Mouse (Mus musculus) ES-Bruce4 (cell line): ENCODE measurements at regions not wholly inside any gene's neighbourhood (a gene's known extent, or its start where the extent isn't known, plus 50 kb on each side); places are given as distances from the start of the nearest gene placed in this dataset.

Experiments
- H3K27ac ChIP-seq: 2 replicates; pipeline ENCODE4 v1.5.1; 2012; ENCODE audit warnings: low read length, inconsistent platforms; ENCODE audit not compliant: insufficient read depth
- H3K27me3 ChIP-seq: 2 replicates; pipeline ENCODE4 v1.6.1; 2012; ENCODE audit warnings: mild to moderate bottlenecking, low read length, inconsistent platforms; ENCODE audit not compliant: control insufficient read depth, poor library complexity, insufficient read depth, severe bottlenecking
- H3K36me3 ChIP-seq: 2 replicates; pipeline ENCODE4 v1.6.1; 2012; ENCODE audit warnings: inconsistent platforms, mild to moderate bottlenecking, low read length, moderate library complexity; ENCODE audit not compliant: control insufficient read depth, poor library complexity, insufficient read depth, severe bottlenecking
- H3K4me1 ChIP-seq: one replicate; pipeline ENCODE4 v1.8.1; 2011; ENCODE audit warnings: low read length; ENCODE audit not compliant: control insufficient read depth, insufficient read depth
- H3K4me3 ChIP-seq: 2 replicates; pipeline ENCODE4 v1.5.1; 2011; ENCODE audit warnings: low read depth, mild to moderate bottlenecking, low read length
- H3K9ac ChIP-seq: 2 replicates; pipeline ENCODE4 v1.6.1; 2012; ENCODE audit warnings: low read depth, mild to moderate bottlenecking, inconsistent platforms; ENCODE audit not compliant: poor library complexity, severe bottlenecking
- H3K9me3 ChIP-seq: replicated peaks from 2 replicates; pipeline ENCODE4 v1.6.1; 2012; ENCODE audit warnings: mild to moderate bottlenecking, low read length, inconsistent platforms; ENCODE audit not compliant: control insufficient read depth, poor library complexity, insufficient read depth, severe bottlenecking
- CTCF ChIP-seq: IDR thresholded peaks from one replicate; pipeline ENCODE4 v1.8.1; 2011; ENCODE audit warnings: low read depth, low read length
- EP300 ChIP-seq: IDR thresholded peaks from 2 replicates; pipeline ENCODE4 v1.6.1; 2011; ENCODE audit warnings: low read depth, low read length; ENCODE audit not compliant: insufficient read depth
- POLR2A ChIP-seq: IDR thresholded peaks from one replicate; pipeline ENCODE4 v1.8.1; 2011; ENCODE audit warnings: low read length; ENCODE audit not compliant: insufficient read depth

- TF ChIP-seq CTCF (no peak), EP300 (no peak), POLR2A (no peak)
- H3K36me3 ChIP-seq: no peaks in the 10 kb centered on the region
- H3K9me3 ChIP-seq: no peaks in the 10 kb centered on the region
- no peak overlapping the region for H3K9ac ChIP-seq
- H3K4me1 ChIP-seq: no peaks in the 10 kb centered on the region
- no peak overlapping the region for H3K27ac ChIP-seq
- no peak overlapping the region for H3K4me3 ChIP-seq
- no peaks in the 10 kb centered on the region for H3K27me3 ChIP-seq
Observed at GRCm38 (mm10) chr2:123409075-123409474, 644.0 kb downstream of the Sqor start.

GRCm38 (mm10) chr2:123458034-123458677 is 631.6 kb upstream of the Sema6d start:
- Histone ChIP-seq H3K9ac (no peak overlapping the region), H3K4me3 (no peak overlapping the region), H3K27me3 (no peaks in the 10 kb centered on the region), H3K4me1 (no peaks in the 10 kb centered on the region), H3K9me3 (no peaks in the 10 kb centered on the region), H3K27ac (no peak overlapping the region), H3K36me3 (no peaks in the 10 kb centered on the region)
- TF ChIP-seq CTCF (no peak), POLR2A (no peak), EP300 (no peak)

GRCm38 (mm10) chr2:123473840-123474239 is 615.9 kb upstream of the Sema6d start:
- H3K9ac ChIP-seq: no peak overlapping the region
- H3K4me3 ChIP-seq: no peak overlapping the region
- H3K27me3 ChIP-seq: no peaks in the 10 kb centered on the region
- H3K9me3 ChIP-seq: no peaks in the 10 kb centered on the region
- no peaks in the 10 kb centered on the region for H3K36me3 ChIP-seq
- no peaks in the 10 kb centered on the region for H3K4me1 ChIP-seq
- TF ChIP-seq CTCF (no peak), EP300 (no peak), POLR2A (no peak)
- no peak overlapping the region for H3K27ac ChIP-seq

GRCm38 (mm10) chr2:123486681-123487080 is 603.1 kb upstream of the Sema6d start:
- Histone ChIP-seq H3K27ac (no peak overlapping the region), H3K9ac (no peak overlapping the region), H3K4me1 (no peaks in the 10 kb centered on the region), H3K9me3 (no peaks in the 10 kb centered on the region), H3K27me3 (no peaks in the 10 kb centered on the region), H3K4me3 (no peak overlapping the region), H3K36me3 (no peaks in the 10 kb centered on the region)
- TF ChIP-seq POLR2A: no peak

GRCm38 (mm10) chr2:123506162-123506561 is 583.6 kb upstream of the Sema6d start:
- H3K4me1 ChIP-seq: no peaks in the 10 kb centered on the region
- TF ChIP-seq EP300 (no peak), POLR2A (no peak), CTCF (no peak)
- H3K9ac ChIP-seq: no peak overlapping the region
- peaks cover 5% of the 10 kb centered on the region for H3K9me3 ChIP-seq
- H3K36me3 ChIP-seq: no peaks in the 10 kb centered on the region
- H3K4me3 ChIP-seq: no peak overlapping the region
- H3K27me3 ChIP-seq: no peaks in the 10 kb centered on the region
- H3K27ac ChIP-seq: no peak overlapping the region

GRCm38 (mm10) chr2:123507095-123507494 is 582.7 kb upstream of the Sema6d start:
- H3K27me3 ChIP-seq: no peaks in the 10 kb centered on the region
- H3K9me3 ChIP-seq: peaks cover 13% of the 10 kb centered on the region
- H3K9ac ChIP-seq: no peak overlapping the region
- no peak overlapping the region for H3K4me3 ChIP-seq
- H3K36me3 ChIP-seq: no peaks in the 10 kb centered on the region
- H3K27ac ChIP-seq: no peak overlapping the region
- no peaks in the 10 kb centered on the region for H3K4me1 ChIP-seq
- no peak for TF ChIP-seq EP300
- no peak for TF ChIP-seq POLR2A
- TF ChIP-seq CTCF: no peak
